Mouse (Mus musculus) hindbrain, embryonic 15.5 days (tissue): ENCODE results near the gene Wdr4. TPM values are rescaled to one million over a fixed set of nuclear protein-coding genes. Genes with fewer than 3 reads are reported as not detected.

ENCODE experiments used
- ATAC-seq: fragments of 200-750 bp; cut with Nextera tagmentation; 2 replicates; pipeline ENCODE4 v1.8.0; 2017; ENCODE audit warnings: low read depth, moderate number of reproducible peaks, moderate TSS enrichment; ENCODE audit not compliant: low FRiP score
- H3K27ac ChIP-seq: fragments of 300-500 bp; sonication (generic); replicated peaks from 2 replicates; pipeline ENCODE4 v1.5.1; 2015; ENCODE audit warnings: mild to moderate bottlenecking, inconsistent platforms
- H3K27me3 ChIP-seq: fragments of 300-500 bp; sonication (generic); 2 replicates; pipeline ENCODE4 v1.6.1; 2015; ENCODE audit warnings: control low read depth, inconsistent platforms
- H3K36me3 ChIP-seq: fragments of 300-500 bp; sonication (generic); 2 replicates; pipeline ENCODE4 v1.6.1; 2015; ENCODE audit warnings: control low read depth, inconsistent platforms
- H3K4me1 ChIP-seq: fragments of 300-500 bp; sonication (generic); replicated peaks from 2 replicates; pipeline ENCODE4 v1.6.1; 2015; ENCODE audit warnings: control low read depth, inconsistent platforms
- H3K4me2 ChIP-seq: fragments of 300-500 bp; sonication (generic); 2 replicates; pipeline ENCODE4 v1.6.1; 2015; ENCODE audit warnings: moderate library complexity, mild to moderate bottlenecking, inconsistent platforms
- H3K4me3 ChIP-seq: fragments of 300-500 bp; sonication (generic); 2 replicates; pipeline ENCODE4 v1.5.1; 2015; ENCODE audit warnings: mild to moderate bottlenecking, inconsistent platforms
- H3K9ac ChIP-seq: fragments of 300-500 bp; sonication (generic); 2 replicates; pipeline ENCODE4 v1.6.1; 2015; ENCODE audit warnings: inconsistent platforms
- H3K9me3 ChIP-seq: fragments of 300-500 bp; sonication (generic); 2 replicates; pipeline ENCODE4 v1.6.1; 2016; ENCODE audit warnings: control low read depth, inconsistent platforms
- WGBS: fragments of 180-500 bp; shearing (Covaris S2); methylation state at CpG from one replicate; pipeline ENCODE4 v1.1.7; 2015; 5-methylcytosine and 5-hydroxymethylcytosine counted together
- polyA plus RNA-seq: library from polyadenylated mRNA; unstranded; fragments of >200 nt; fragmentation: Nextera tagmentation; extraction: Ambion mirVana; gene quantifications from 2 replicates; pipeline ENCODE4 v1.2.1, GENCODE M21; 2015

Wdr4 gene
- polyA plus RNA-seq, 1 experiment from 2014 or later = 38.1 TPM

GRCm38 (mm10) chr17:31486616-31487198 is 33.1 kb downstream of the Wdr4 start:
- H3K9ac ChIP-seq = no peak overlapping the region
- peak; percentile 32; the same call in 1 of the 2 replicates for ATAC-seq
- no peak overlapping the region for H3K4me3 ChIP-seq
- peak overlapping the region; percentile 62 for H3K27ac ChIP-seq
- H3K36me3 ChIP-seq = no peaks in the 10 kb centered on the region
- 58% methylated on average over 10 of the region's 10 CpGs for WGBS
- H3K9me3 ChIP-seq = no peaks in the 10 kb centered on the region
- no peaks in the 10 kb centered on the region for H3K27me3 ChIP-seq
- H3K4me2 ChIP-seq = no peak overlapping the region
- H3K4me1 ChIP-seq = peaks cover 11% of the 10 kb centered on the region; the same call in 1 of the 2 replicates

DNA sequence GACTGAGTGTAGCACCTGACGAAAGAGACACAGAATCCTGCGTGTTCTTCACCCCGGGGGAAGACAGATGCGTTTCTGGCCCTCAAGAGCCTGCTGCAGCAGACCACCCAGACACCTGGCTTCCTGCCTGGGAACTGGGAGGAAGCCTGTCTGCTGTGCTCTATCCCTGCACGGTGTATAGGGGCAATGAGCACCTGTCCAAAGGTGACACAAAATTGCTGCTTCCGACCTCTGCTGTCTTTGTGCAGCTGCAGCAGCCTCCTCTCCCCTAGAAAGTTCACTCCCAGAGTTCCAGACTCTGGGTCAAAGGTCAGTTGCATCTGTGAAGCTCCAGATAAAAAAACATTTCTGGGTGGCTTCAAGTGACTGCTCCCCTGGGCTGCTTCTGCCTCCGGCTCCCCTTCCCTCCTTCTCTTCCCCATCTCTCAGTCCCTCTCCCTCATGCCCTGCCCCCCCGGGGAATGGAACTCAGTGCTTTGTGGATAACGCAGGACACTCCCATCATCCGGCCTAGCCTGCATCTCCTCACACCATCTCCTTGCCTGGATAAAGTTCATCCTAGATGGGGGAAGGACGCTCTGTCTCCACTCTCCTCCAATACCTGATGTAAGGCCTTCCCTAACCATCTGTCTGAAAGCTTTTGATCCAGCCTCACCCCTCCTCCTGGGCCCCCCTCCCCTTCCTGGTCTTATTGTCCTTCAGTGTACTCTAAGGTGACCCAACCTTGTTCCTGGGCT is 40.5 kb downstream of the Wdr4 start:
- Histone ChIP-seq H3K4me1 (no peaks in the 10 kb centered on the region), H3K27me3 (no peaks in the 10 kb centered on the region), H3K36me3 (peaks cover 10% of the 10 kb centered on the region), H3K9me3 (no peaks in the 10 kb centered on the region), H3K4me2 (no peak overlapping the region), H3K9ac (no peak overlapping the region), H3K27ac (no peak overlapping the region), H3K4me3 (no peak overlapping the region)
- 61% methylated on average over 11 of the region's 11 CpGs for WGBS
- no peak for ATAC-seq

DNA sequence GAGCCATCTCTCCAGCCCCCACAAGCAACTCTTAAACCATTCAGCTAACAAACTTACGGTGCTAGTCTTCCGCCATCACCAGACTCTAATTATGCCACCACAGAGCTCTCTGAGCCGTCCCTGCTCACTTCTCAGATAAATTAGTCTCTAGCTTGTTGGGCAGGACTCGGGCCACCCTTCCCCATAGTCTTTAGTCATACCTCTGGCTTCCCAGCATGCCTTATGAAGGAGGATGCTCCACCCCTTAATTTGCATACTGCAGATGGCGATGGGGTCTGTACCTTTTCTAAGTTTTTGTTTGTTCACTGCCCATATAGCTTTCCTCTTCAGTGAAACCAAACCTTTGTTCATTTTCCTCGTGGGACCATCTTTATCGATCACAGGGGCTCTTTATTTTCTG is 41.2 kb downstream of the Wdr4 start:
- H3K27me3 ChIP-seq = no peaks in the 10 kb centered on the region
- no peak overlapping the region for H3K9ac ChIP-seq
- H3K4me2 ChIP-seq = no peak overlapping the region
- H3K27ac ChIP-seq = no peak overlapping the region
- 77% methylated on average over 7 of the region's 7 CpGs for WGBS
- H3K4me1 ChIP-seq = no peaks in the 10 kb centered on the region
- peaks cover 10% of the 10 kb centered on the region for H3K36me3 ChIP-seq
- ATAC-seq = no peak
- H3K9me3 ChIP-seq = no peaks in the 10 kb centered on the region
- no peak overlapping the region for H3K4me3 ChIP-seq

DNA sequence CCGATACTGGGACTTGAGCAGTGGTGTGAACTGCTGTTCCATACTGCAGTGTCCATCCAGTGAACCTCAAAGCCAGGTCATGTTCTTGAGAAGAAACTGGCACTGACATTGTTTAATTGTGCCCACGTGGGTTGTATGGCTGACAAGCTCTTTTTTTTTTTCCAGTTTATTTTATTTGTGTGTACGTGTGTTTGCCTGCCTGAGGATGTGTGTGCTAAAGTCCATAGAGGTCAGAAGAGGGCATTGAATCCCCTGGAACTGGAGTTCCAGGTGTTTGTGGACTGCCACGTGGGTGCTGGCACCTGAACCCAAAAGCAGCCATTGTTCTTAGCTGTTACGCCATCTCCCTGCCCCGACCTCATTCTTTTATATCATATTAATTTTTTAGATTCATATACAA is 45.4 kb downstream of the Wdr4 start:
- Histone ChIP-seq H3K36me3 (peaks cover 32% of the 10 kb centered on the region), H3K4me1 (peaks cover 7% of the 10 kb centered on the region; the same call in 1 of the 2 replicates), H3K4me3 (no peak overlapping the region), H3K9ac (no peak overlapping the region), H3K4me2 (no peak overlapping the region), H3K9me3 (no peaks in the 10 kb centered on the region), H3K27me3 (no peaks in the 10 kb centered on the region), H3K27ac (no peak overlapping the region)
- 81% methylated on average over 6 of the region's 6 CpGs for WGBS
- no peak for ATAC-seq

GRCm38 (mm10) chr17:31470766-31471418 is 48.9 kb downstream of the Wdr4 start:
- H3K4me1 ChIP-seq = peaks cover 7% of the 10 kb centered on the region; the same call in 1 of the 2 replicates
- H3K36me3 ChIP-seq = peaks cover 46% of the 10 kb centered on the region
- no peaks in the 10 kb centered on the region for H3K9me3 ChIP-seq
- no peak overlapping the region for H3K4me3 ChIP-seq
- no peak overlapping the region for H3K9ac ChIP-seq
- WGBS = 39% methylated on average over 5 of the region's 5 CpGs
- ATAC-seq = peak; percentile 76; the same call in 1 of the 2 replicates
- no peaks in the 10 kb centered on the region for H3K27me3 ChIP-seq
- no peak overlapping the region for H3K4me2 ChIP-seq
- no peak overlapping the region for H3K27ac ChIP-seq

DNA sequence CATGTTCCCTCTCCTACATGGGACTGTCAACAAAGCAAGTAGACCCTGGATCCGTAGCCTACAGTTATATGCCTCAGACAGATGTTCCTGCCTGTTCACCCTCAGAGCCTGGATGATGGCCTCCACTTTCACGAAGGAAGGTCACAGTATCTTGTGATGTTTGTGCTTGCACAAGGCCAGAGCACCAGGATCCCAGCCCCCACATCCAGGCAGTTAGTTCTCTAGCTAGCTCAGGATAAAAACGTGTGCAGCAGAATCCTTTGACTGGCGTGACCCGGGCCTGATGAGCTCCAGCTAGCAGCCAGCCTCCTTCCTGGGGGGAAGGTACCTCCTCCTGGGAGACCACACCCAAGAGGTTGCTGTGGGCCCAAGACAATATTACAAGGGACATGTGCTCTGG is 51.3 kb downstream of the Wdr4 start:
- no peak overlapping the region for H3K27ac ChIP-seq
- peaks cover 49% of the 10 kb centered on the region for H3K36me3 ChIP-seq
- H3K27me3 ChIP-seq = no peaks in the 10 kb centered on the region
- no peak overlapping the region for H3K4me2 ChIP-seq
- 73% methylated on average over 5 of the region's 5 CpGs for WGBS
- H3K9ac ChIP-seq = no peak overlapping the region
- H3K4me1 ChIP-seq = peaks cover 7% of the 10 kb centered on the region; the same call in 1 of the 2 replicates
- H3K4me3 ChIP-seq = no peak overlapping the region
- no peak for ATAC-seq
- no peaks in the 10 kb centered on the region for H3K9me3 ChIP-seq

DNA sequence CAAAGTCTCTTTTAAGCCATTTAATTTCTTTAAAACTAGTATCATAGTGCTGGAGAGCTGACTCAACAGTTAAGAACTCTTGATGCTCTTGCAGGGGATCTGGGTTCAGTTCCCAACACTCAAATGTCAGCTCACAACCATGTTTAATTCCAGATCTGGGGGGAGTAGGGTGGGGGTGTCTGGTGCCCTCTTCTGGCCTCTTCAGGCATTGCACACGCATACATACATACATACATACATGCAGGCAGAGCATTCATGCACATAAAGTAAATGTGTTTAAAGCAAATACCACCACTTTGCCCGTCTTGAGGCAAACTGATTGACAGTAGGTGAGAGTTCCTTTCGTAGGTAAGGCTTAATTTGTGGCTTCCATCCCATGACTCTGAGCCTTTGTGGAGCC is 52.9 kb downstream of the Wdr4 start:
- 89% methylated on average over 3 of the region's 3 CpGs for WGBS

GRCm38 (mm10) chr17:31462506-31462905 is 57.3 kb downstream of the Wdr4 start:
- H3K4me1 ChIP-seq = peaks cover 3% of the 10 kb centered on the region; the same call in 1 of the 2 replicates
- no peak overlapping the region for H3K27ac ChIP-seq
- ATAC-seq = no peak
- WGBS = 94% methylated on average over 2 of the region's 2 CpGs
- peaks cover 45% of the 10 kb centered on the region for H3K36me3 ChIP-seq
- H3K4me2 ChIP-seq = no peak overlapping the region
- H3K9me3 ChIP-seq = no peaks in the 10 kb centered on the region
- no peaks in the 10 kb centered on the region for H3K27me3 ChIP-seq
- no peak overlapping the region for H3K4me3 ChIP-seq
- no peak overlapping the region for H3K9ac ChIP-seq

More for the DNA sequence above, 52.9 kb downstream of the Wdr4 start:
- no peak overlapping the region for H3K9ac ChIP-seq
- H3K4me1 ChIP-seq = peaks cover 7% of the 10 kb centered on the region; the same call in 1 of the 2 replicates
- H3K36me3 ChIP-seq = peaks cover 49% of the 10 kb centered on the region
- no peak for ATAC-seq
- H3K4me3 ChIP-seq = no peak overlapping the region
- no peak overlapping the region for H3K27ac ChIP-seq
- H3K27me3 ChIP-seq = no peaks in the 10 kb centered on the region
- H3K4me2 ChIP-seq = no peak overlapping the region
- H3K9me3 ChIP-seq = no peaks in the 10 kb centered on the region

DNA sequence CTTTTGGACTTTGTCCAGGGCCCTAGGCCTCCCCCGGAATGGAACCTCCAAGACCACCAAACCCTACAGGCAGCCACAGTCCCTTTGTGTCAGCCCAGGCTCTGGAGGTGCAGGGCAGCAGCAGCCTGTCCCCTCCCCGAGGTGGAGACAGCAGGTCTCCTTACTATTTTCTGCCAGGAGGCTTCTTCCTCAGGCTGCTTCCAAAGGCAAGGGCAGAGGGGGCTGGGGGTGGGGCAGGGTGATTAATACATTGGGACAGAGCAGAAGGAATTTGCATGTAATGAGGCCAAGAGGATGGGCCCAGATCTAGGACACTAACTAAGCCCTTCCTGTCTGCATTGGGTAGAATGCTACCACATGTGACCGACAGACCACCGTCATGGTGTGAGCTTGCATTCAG is 59.4 kb downstream of the Wdr4 start:
- H3K27ac ChIP-seq = no peak overlapping the region
- H3K4me2 ChIP-seq = no peak overlapping the region
- no peaks in the 10 kb centered on the region for H3K9me3 ChIP-seq
- 58% methylated on average over 4 of the region's 4 CpGs for WGBS
- no peak for ATAC-seq
- peaks cover 29% of the 10 kb centered on the region for H3K36me3 ChIP-seq
- no peak overlapping the region for H3K9ac ChIP-seq
- H3K27me3 ChIP-seq = no peaks in the 10 kb centered on the region
- no peak overlapping the region for H3K4me3 ChIP-seq
- peaks cover 11% of the 10 kb centered on the region for H3K4me1 ChIP-seq

DNA sequence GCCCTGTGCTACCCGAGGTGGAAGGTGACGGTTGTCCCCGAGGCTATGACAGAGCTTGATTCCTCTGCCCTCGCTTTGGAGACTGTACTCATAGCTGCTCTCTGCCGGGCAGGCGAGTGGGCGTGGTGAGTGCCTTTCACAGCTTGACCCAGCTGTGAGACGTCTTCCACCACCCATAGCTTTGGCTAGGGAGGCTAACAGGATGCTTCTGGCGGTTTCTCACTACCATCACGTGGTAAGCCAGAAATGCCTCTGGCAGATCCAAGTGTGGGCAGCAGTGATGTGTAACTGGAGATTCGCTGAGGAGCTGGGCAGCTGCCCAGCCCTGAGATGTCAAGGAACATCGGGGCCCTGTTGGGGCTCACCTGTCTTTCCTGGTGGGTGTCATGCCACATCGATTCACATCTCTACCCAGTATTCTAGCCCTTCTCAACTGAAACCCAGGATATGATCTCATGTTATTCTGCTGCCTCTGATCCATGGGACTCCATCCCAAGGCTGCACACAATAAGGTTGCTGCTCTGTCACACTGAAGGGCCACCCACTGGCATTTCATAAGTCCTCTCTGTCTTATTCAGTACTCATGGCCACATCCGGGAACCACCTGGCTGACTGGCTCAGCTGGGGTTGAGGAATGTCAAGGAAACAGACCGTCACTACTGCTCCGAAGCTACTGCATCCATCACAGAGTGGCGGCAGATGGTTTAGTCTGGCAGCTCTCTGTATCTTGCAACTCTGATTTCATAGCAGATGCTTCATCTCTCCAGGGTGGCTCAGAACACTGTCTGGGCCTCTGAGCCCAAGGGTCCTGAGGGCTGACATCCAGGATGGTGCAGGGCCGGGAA is 62.8 kb downstream of the Wdr4 start:
- peaks cover 20% of the 10 kb centered on the region for H3K36me3 ChIP-seq
- no peak overlapping the region for H3K4me3 ChIP-seq
- 67% methylated on average over 18 of the region's 18 CpGs for WGBS
- H3K9ac ChIP-seq = no peak overlapping the region
- ATAC-seq = peak; percentile 25; the same call in 1 of the 2 replicates
- peaks cover 11% of the 10 kb centered on the region for H3K4me1 ChIP-seq
- no peaks in the 10 kb centered on the region for H3K27me3 ChIP-seq
- H3K27ac ChIP-seq = peak overlapping the region; percentile 61
- no peaks in the 10 kb centered on the region for H3K9me3 ChIP-seq
- H3K4me2 ChIP-seq = no peak overlapping the region

DNA sequence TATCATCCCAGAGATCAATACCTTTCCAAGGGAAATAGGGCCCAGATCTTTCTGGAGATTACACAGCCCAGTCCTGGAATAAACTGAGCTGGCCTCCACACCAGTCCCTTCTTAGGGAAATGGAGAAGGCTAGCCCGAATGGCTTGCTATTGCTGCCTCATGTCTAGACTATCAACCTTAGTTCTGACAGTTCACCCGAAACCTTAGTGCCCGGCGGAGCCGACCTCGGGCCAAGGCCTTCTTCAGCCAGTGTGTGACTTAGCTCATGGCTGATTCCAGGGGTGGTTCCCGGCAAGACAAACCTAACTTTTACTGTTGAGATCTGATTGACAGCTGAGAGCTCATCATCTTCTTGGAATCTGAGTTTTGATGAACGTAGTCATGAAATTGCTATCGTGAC is 65.7 kb downstream of the Wdr4 start:
- Histone ChIP-seq H3K4me3 (no peak overlapping the region), H3K9me3 (no peaks in the 10 kb centered on the region), H3K4me1 (peaks cover 25% of the 10 kb centered on the region), H3K36me3 (peaks cover 12% of the 10 kb centered on the region), H3K27ac (no peak overlapping the region), H3K4me2 (no peak overlapping the region), H3K27me3 (no peaks in the 10 kb centered on the region), H3K9ac (no peak overlapping the region)
- WGBS = 92% methylated on average over 9 of the region's 9 CpGs
- no peak for ATAC-seq
